Mouse (Mus musculus) forebrain, embryonic 13.5 days (tissue): ENCODE measurements around the gene Pde4d. TPM values are rescaled to one million over a fixed set of nuclear protein-coding genes. Genes with fewer than 3 reads are reported as not detected.

Source experiments
- ATAC-seq: fragments of 200-750 bp; cut with Nextera tagmentation; 2 replicates; pipeline ENCODE4 v1.8.0; 2017
- H3K27ac ChIP-seq: fragments of 300-500 bp; sonication (generic); 2 replicates; pipeline ENCODE4 v1.5.1; 2015; ENCODE audit warnings: inconsistent platforms, mild to moderate bottlenecking, moderate library complexity
- H3K27me3 ChIP-seq: fragments of 300-500 bp; sonication (generic); 2 replicates; pipeline ENCODE4 v1.6.1; 2015; ENCODE audit warnings: mild to moderate bottlenecking, inconsistent platforms
- H3K36me3 ChIP-seq: fragments of 300-500 bp; sonication (generic); 2 replicates; pipeline ENCODE4 v1.6.1; 2015; ENCODE audit warnings: mild to moderate bottlenecking, inconsistent platforms; ENCODE audit not compliant: poor library complexity, severe bottlenecking
- H3K4me1 ChIP-seq: fragments of 300-500 bp; sonication (generic); 2 replicates; pipeline ENCODE4 v1.6.1; 2015; ENCODE audit warnings: inconsistent platforms
- H3K4me2 ChIP-seq: fragments of 300-500 bp; sonication (generic); 2 replicates; pipeline ENCODE4 v1.6.1; 2015; ENCODE audit warnings: inconsistent platforms, mild to moderate bottlenecking, moderate library complexity
- H3K4me3 ChIP-seq: fragments of 300-500 bp; sonication (generic); 2 replicates; pipeline ENCODE4 v1.5.1; 2015; ENCODE audit warnings: mild to moderate bottlenecking, inconsistent platforms
- H3K9ac ChIP-seq: fragments of 300-500 bp; sonication (generic); 2 replicates; pipeline ENCODE4 v1.6.1; 2015; ENCODE audit warnings: mild to moderate bottlenecking, inconsistent platforms
- H3K9me3 ChIP-seq: fragments of 300-500 bp; sonication (generic); replicated peaks from 2 replicates; pipeline ENCODE4 v1.6.1; 2016; ENCODE audit warnings: inconsistent platforms
- WGBS: fragments of 180-500 bp; shearing (Covaris S2); methylation state at CpG from one replicate; pipeline ENCODE4 v1.1.7; 2015; 5-methylcytosine and 5-hydroxymethylcytosine counted together
- polyA plus RNA-seq: library from polyadenylated mRNA; unstranded; fragments of >200 nt; fragmentation: Nextera tagmentation; extraction: Ambion mirVana; gene quantifications from 2 replicates; pipeline ENCODE4 v1.2.1, GENCODE M21; 2015

Gene Pde4d
- polyA plus RNA-seq, 1 experiment from 2014 or later = 11.9 TPM

DNA sequence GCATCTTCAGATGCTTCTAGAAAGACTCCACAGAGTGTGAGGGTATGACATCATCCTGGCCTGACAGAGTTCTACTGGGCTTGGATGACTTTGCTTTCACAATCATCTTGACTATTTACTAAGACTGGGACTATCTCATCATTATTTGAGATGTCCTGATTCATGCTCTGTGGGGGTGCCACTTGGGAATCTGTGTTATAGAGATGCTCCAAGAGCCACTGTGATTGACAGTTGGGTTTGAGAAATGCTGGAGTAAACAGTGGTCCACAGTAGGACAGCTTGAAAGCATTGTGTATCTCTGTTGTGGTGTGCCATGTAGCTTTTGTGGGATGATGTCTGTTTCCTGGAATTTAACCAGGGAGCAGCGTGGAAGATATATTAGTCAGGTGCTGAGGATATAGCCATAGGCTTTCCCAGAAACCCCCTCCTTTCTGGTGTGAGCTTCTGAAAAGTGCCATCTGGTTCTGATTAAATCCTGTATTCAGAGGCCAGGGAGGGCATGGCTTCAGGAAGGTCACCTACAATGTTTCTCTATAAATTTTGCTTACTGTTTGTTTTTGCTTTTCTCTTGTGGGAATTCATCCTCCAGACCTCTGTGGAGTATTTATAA is 89.1 kb downstream of the Pde4d start:
- no peaks in the 10 kb centered on the region for H3K4me1 ChIP-seq
- 92% methylated on average over 1 of the region's 1 CpGs for WGBS
- H3K27me3 ChIP-seq = no peaks in the 10 kb centered on the region
- H3K4me2 ChIP-seq = no peak overlapping the region
- ATAC-seq = no peak
- no peaks in the 10 kb centered on the region for H3K9me3 ChIP-seq
- H3K36me3 ChIP-seq = no peaks in the 10 kb centered on the region
- no peak overlapping the region for H3K9ac ChIP-seq
- H3K27ac ChIP-seq = no peak overlapping the region
- no peak overlapping the region for H3K4me3 ChIP-seq

DNA sequence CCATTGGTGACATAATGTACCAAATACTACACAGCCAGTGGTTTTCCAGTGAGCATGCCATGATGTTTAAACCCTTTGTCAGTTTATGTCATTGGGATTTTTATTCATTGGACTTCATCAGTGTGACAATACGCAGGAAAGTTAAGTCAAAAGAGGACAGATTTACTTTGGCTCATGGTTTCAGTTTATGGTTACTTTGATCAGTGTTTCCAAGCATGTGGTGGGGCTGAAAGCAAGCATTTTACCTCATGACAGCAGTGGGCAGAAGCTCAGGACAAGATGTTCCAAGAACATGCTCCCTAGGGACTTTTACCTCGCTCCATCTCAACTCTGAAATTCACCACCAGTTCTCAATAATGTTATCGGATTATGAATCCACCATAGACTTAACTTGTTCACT is 91.7 kb downstream of the Pde4d start:
- no peak overlapping the region for H3K9ac ChIP-seq

DNA sequence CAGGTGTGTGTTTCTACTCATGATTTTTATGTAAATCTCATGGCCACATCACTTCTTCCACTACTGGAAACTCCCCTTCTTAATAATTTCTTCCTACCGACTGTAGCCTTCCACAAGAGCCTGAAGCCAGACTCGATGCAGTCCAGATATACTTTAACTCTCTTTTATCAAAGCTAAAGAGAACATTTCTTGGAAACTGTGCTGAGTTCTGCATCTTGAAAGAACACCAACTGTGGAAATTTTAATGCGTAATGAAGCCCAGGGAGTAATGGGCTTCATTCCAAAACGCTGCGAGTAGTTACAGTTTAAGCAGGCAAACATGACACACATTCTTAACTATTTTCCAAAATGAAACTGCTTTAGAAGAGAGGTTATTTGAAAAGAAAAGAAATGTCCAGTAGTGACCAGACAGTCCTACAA is 92.6 kb downstream of the Pde4d start:
- 72% methylated on average over 5 of the region's 5 CpGs for WGBS
- Histone ChIP-seq H3K4me1 (no peaks in the 10 kb centered on the region), H3K27ac (no peak overlapping the region), H3K9me3 (no peaks in the 10 kb centered on the region), H3K4me3 (no peak overlapping the region), H3K36me3 (no peaks in the 10 kb centered on the region), H3K27me3 (no peaks in the 10 kb centered on the region), H3K9ac (no peak overlapping the region), H3K4me2 (no peak overlapping the region)
- ATAC-seq = 0 out of 2 replicates have a peak, but pooled peaks have one; percentile 27

More for the DNA sequence above, 91.7 kb downstream of the Pde4d start:
- no peaks in the 10 kb centered on the region for H3K9me3 ChIP-seq
- no peak for ATAC-seq
- H3K4me1 ChIP-seq = no peaks in the 10 kb centered on the region
- H3K27ac ChIP-seq = no peak overlapping the region
- no peak overlapping the region for H3K4me2 ChIP-seq
- WGBS = 92% methylated on average over 3 of the region's 3 CpGs
- H3K36me3 ChIP-seq = no peaks in the 10 kb centered on the region
- no peak overlapping the region for H3K4me3 ChIP-seq
- H3K27me3 ChIP-seq = no peaks in the 10 kb centered on the region

DNA sequence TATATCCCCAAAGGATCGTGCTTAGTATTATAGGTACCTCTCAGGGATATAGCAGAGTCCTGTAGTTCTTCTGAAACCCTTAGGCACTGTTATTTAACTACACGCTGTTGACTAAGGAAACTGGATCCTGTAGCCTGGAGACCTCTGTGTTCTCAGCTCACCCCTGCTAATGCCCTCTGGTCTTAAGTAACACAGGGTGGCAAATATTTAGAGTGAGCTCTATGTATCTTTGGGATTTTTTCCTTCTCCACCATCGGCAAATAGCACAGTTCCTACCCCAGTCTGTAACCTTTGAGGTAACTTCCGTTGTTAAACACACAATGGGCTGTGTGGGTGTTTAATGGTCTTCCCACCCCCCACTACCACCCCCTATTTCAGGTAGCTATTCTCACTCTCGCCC is 102.5 kb downstream of the Pde4d start:
- WGBS = 88% methylated on average over 5 of the region's 5 CpGs

DNA sequence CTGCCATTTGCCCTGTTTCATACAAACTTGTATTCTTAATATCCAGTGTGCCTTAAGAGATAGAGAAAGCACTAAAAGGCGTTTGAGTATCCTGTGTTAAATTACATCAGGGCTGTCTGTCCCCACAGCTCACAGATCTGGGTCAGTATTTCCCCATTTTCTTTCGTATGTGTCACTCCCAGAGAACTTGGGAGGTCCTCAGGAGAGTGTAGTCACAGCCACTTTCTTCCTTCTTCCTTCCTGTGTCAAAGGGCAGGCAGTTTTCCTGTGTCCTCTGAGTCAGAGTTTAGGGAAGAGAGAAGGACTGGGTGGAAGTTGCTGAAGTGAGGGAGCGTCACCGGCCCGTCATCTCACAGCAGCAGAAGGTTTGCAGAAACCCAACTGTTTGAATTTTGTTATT is 103.2 kb downstream of the Pde4d start:
- H3K4me1 ChIP-seq = no peaks in the 10 kb centered on the region
- no peaks in the 10 kb centered on the region for H3K27me3 ChIP-seq
- H3K36me3 ChIP-seq = no peaks in the 10 kb centered on the region
- H3K27ac ChIP-seq = no peak overlapping the region
- H3K9me3 ChIP-seq = no peaks in the 10 kb centered on the region
- H3K4me3 ChIP-seq = no peak overlapping the region
- H3K9ac ChIP-seq = no peak overlapping the region
- no peak overlapping the region for H3K4me2 ChIP-seq
- 85% methylated on average over 5 of the region's 5 CpGs for WGBS
- no peak for ATAC-seq

More for the DNA sequence above, 102.5 kb downstream of the Pde4d start:
- no peak overlapping the region for H3K9ac ChIP-seq
- no peak overlapping the region for H3K4me3 ChIP-seq
- H3K4me2 ChIP-seq = no peak overlapping the region
- no peaks in the 10 kb centered on the region for H3K9me3 ChIP-seq
- no peaks in the 10 kb centered on the region for H3K4me1 ChIP-seq
- no peak for ATAC-seq
- no peaks in the 10 kb centered on the region for H3K36me3 ChIP-seq
- no peaks in the 10 kb centered on the region for H3K27me3 ChIP-seq
- H3K27ac ChIP-seq = no peak overlapping the region

DNA sequence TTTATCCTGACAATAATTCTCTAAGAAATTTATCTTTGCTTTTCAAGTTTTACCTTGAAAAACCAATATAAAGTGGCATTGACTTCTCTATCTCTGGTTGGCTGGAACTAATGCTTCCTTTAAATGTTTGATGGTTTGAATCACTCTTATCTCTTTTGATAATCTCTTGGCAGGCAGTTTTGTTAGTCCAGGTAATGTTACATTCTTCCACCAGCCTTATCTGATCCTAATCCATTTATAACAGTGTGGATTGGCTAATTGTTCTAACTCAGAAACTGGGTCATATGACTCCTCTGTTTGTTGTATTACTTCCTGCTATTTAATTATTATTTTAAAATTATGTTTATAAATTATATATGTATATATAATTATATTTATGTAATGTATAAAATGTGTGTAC is 105.2 kb downstream of the Pde4d start:
- Histone ChIP-seq H3K9me3 (no peaks in the 10 kb centered on the region), H3K36me3 (no peaks in the 10 kb centered on the region), H3K4me3 (no peak overlapping the region), H3K27me3 (no peaks in the 10 kb centered on the region), H3K4me1 (no peaks in the 10 kb centered on the region), H3K4me2 (no peak overlapping the region), H3K27ac (no peak overlapping the region), H3K9ac (no peak overlapping the region)
- no peak for ATAC-seq

DNA sequence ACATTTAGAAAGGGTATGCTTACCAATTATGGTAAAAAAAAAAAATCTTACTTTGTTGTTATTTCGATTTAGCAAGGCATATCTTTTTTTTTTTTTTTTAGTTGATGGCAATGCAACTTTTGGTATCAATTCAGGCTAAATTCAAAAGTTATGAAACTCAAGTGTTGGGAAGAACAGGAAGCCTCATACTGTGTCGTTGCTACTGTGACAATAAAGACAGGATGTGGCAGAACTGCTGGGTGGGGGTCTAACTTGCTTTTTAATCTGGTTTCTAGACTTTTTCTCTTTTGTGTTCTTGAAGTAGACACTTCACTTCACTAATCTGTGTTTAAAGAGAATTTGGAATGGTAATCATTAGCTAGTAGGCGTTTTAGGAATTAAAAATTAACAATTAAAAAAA is 147.2 kb downstream of the Pde4d start:
- WGBS = 65% methylated on average over 3 of the region's 3 CpGs
- ATAC-seq = no peak

DNA sequence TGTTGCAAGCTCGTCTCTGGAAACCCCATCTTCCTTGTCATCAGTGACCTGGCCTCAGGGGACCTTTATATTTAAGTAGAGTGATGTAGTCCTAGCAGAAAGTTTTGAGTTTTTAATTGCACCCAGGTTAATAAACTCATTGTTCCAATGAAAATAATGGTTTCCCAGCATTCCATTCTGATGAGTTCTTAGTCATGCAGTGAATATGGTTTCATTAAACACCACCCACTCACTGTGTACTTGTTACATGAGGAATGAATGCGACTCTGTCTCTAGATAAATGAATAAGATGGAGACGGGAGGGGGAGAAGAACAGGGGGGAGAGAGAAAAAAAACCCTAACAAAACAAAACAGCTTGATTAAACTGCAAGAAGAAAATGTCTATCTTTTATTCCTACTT is 148.9 kb downstream of the Pde4d start:
- Histone ChIP-seq H3K27me3 (no peaks in the 10 kb centered on the region), H3K4me3 (no peak overlapping the region), H3K4me1 (no peaks in the 10 kb centered on the region), H3K36me3 (no peaks in the 10 kb centered on the region), H3K4me2 (no peak overlapping the region), H3K9me3 (no peaks in the 10 kb centered on the region), H3K9ac (no peak overlapping the region), H3K27ac (no peak overlapping the region)
- WGBS = 59% methylated on average over 3 of the region's 3 CpGs
- no peak for ATAC-seq

More for the DNA sequence above, 147.2 kb downstream of the Pde4d start:
- no peaks in the 10 kb centered on the region for H3K36me3 ChIP-seq
- no peak overlapping the region for H3K27ac ChIP-seq
- no peak overlapping the region for H3K4me3 ChIP-seq
- no peaks in the 10 kb centered on the region for H3K9me3 ChIP-seq
- H3K4me2 ChIP-seq = no peak overlapping the region
- no peak overlapping the region for H3K9ac ChIP-seq
- no peaks in the 10 kb centered on the region for H3K27me3 ChIP-seq
- H3K4me1 ChIP-seq = no peaks in the 10 kb centered on the region

DNA sequence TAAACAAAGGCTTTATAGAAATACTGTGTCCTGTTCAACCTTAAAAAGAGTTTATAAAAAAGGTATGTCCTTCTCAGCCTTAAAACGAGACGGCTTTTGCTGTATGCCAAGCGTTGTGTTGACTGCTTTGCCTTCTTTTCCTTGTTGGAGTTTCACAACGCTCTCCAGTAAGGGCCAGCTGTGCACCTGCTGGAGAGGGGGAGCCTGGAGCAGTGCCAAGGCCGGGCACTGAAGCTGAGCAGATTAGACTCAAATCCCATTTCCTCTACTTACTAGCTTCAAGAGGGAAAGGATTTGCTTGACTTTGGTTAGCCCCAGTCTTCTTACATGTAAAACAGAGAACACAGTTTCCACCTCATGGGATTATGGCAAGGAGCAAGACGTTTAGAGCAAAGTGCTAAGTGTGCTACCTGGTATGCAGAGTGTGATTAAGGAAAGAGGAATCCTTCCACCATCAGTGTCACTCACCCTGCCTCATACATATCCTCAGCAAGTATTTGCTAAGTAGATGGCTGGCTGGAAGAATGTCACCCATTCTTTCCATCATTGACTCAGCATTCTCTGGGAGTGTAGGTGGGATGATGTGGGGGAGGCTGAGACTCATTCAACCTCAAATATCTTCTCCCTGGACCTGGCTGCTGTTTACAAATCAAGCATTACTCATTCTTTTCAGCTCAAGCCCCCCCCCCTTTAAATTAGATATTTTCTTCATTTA is 149.6 kb downstream of the Pde4d start:
- Histone ChIP-seq H3K4me3 (no peak overlapping the region), H3K4me1 (no peaks in the 10 kb centered on the region), H3K36me3 (no peaks in the 10 kb centered on the region), H3K9me3 (no peaks in the 10 kb centered on the region), H3K27ac (no peak overlapping the region), H3K4me2 (no peak overlapping the region), H3K27me3 (no peaks in the 10 kb centered on the region), H3K9ac (no peak overlapping the region)
- 0 out of 2 replicates have a peak, but pooled peaks have one; percentile 45 for ATAC-seq
- WGBS = 57% methylated on average over 6 of the region's 6 CpGs

DNA sequence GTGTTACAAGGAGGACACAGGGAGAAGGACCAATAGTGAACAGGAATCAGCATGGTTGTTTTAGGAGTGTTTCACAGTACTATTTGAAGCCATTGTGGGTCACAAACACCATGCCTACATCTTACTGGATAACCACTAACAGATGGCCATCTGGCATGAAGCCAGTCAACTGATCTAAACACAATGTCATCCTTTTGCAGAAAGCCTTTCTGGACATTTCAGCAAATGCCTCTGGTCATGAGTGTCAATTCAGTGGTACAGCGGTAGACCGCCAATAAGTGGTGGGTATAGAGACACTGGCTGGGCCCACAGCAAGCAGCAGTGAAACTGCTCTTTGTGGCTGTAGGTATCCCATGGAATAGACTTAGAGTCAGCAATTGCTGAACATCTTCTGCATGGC is 151.3 kb downstream of the Pde4d start:
- H3K27ac ChIP-seq = no peak overlapping the region
- no peaks in the 10 kb centered on the region for H3K27me3 ChIP-seq
- no peak overlapping the region for H3K4me2 ChIP-seq
- H3K4me3 ChIP-seq = no peak overlapping the region
- no peaks in the 10 kb centered on the region for H3K4me1 ChIP-seq
- WGBS = 96% methylated on average over 2 of the region's 2 CpGs
- ATAC-seq = no peak
- H3K9me3 ChIP-seq = no peaks in the 10 kb centered on the region
- H3K9ac ChIP-seq = no peak overlapping the region
- no peaks in the 10 kb centered on the region for H3K36me3 ChIP-seq

DNA sequence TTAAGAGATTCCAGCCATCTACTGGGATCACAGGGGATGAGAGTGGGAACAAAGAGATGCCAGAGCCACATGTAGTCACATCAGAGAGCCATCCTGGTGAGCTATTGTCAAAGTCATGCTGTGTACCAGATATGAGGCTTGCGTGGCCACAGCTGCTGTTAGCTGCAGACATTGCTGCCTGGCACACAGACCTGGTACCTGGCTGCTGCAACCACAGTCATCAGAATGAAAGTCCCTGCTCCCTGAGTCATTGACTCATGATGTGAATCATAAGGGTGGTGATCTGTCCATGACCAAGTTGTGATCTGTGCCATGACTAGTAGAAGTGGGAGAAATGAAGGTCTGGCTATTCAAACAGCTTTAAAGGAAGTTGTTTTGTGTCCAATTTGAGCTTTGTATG is 153.8 kb downstream of the Pde4d start:
- Histone ChIP-seq H3K27ac (no peak overlapping the region), H3K9ac (no peak overlapping the region), H3K4me2 (no peak overlapping the region), H3K4me1 (no peaks in the 10 kb centered on the region), H3K27me3 (no peaks in the 10 kb centered on the region), H3K9me3 (no peaks in the 10 kb centered on the region), H3K36me3 (no peaks in the 10 kb centered on the region), H3K4me3 (no peak overlapping the region)
- WGBS = 18% methylated on average over 1 of the region's 1 CpGs
- ATAC-seq = no peak

DNA sequence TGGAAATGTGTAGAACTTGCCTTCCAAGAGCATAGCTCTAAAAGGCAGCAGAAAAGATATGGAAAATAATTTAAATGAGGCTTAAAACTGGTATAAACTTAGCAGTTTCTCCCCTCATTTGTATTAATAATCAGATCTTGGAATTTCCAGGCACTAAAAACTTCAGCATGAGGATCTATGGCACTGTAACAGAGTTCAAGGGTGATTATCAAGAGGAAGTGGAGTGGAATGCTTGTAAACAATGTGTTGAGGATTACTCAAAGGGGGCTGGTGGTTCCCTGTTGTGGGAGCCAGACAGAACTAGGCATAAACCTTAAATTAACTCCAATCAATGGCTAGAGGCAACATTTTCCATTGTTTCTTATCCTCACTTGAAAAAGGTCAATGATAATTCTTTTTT is 154.5 kb downstream of the Pde4d start:
- Histone ChIP-seq H3K36me3 (no peaks in the 10 kb centered on the region), H3K9me3 (no peaks in the 10 kb centered on the region), H3K4me2 (no peak overlapping the region), H3K9ac (no peak overlapping the region), H3K4me3 (no peak overlapping the region), H3K4me1 (no peaks in the 10 kb centered on the region), H3K27me3 (no peaks in the 10 kb centered on the region), H3K27ac (no peak overlapping the region)
- ATAC-seq = no peak

DNA sequence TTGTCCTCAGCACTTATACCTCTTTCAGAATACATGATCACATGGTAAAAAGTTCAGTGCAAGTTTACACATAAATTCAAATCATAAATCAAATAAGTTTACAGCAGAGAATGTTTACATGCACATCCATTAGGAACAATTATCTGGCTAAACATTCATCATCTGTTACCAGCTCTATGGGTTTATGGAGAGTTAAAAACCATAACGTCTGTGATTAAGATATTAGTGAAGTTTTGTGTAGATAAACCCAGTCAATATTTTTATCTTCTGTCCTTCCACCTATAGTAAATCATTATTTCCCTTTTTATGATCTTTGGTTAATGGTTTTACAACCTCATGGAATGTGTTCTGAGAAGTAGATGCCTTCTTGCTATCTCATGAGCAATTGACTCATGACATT is 168.5 kb downstream of the Pde4d start:
- no peak for ATAC-seq
- whole genome bisulfite sequencing = 94% methylated on average over 1 of the region's 1 CpGs
- Histone ChIP-seq H3K9me3 (no peaks in the 10 kb centered on the region), H3K36me3 (no peaks in the 10 kb centered on the region), H3K9ac (no peak overlapping the region), H3K4me1 (no peaks in the 10 kb centered on the region), H3K4me2 (no peak overlapping the region), H3K4me3 (no peak overlapping the region), H3K27me3 (no peaks in the 10 kb centered on the region), H3K27ac (no peak overlapping the region)
